Mouse (Mus musculus) lung, adult 2 months (tissue): ENCODE data around the gene Zfp750.

Source experiments
- CTCF ChIP-seq: fragments of 200-500 bp; IDR thresholded peaks from 2 replicates; pipeline ENCODE4 v1.5.1; 2011; ENCODE audit warnings: mild to moderate bottlenecking, low read length, control low read depth; ENCODE audit not compliant: insufficient read depth
- POLR2A ChIP-seq: fragments of 200-500 bp; IDR thresholded peaks from 2 replicates; pipeline ENCODE4 v1.6.1; 2011; ENCODE audit warnings: low read depth, mild to moderate bottlenecking, control low read depth, low read length, borderline replicate concordance; ENCODE audit errors: extremely low read depth

DNA sequence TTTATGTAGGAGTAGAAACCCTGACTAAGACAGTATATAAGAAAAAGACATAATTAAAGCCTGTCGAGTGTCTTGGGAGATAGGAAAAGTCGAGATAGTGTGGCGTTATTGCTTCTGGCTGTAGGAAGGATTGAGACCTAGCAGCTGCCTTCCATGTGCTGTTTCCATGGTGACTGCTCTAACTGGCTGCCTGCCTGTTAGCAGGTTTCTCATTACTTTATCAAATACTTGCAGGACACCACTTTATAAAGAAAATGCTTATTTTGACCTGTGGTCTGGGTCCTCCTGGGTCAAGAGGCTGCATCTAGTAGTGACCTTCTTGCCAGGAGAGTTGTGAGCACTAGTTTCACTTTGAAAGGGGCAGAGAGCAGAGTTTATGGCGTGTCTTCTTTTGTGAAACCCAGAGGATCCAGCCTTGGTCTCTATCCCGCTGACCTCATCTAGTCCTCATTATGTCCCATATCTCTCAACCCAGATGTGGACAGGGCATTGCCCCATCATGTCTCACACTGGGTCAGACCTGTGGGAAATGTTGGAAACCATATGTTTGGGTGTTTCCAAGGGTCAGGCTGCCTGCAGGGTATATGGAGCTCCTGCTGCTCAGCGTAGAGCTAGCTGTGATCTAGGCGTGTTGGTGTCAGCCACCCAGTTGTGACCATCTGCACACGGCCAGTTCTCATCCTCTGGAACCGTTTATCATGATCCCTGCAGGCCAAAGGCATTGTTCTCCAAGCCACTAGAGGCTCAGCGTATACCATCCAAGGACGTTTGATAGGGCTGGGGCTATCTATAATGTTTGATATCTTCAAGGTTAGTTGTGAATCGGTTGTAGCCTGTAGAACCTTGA is 30.1 kb upstream of the Zfp750 start:
- TF ChIP-seq CTCF (no peak), POLR2A (no peak)
